Mouse (Mus musculus): ENCODE results near the gene Ap4b1.

The Ap4b1 gene

DNA sequence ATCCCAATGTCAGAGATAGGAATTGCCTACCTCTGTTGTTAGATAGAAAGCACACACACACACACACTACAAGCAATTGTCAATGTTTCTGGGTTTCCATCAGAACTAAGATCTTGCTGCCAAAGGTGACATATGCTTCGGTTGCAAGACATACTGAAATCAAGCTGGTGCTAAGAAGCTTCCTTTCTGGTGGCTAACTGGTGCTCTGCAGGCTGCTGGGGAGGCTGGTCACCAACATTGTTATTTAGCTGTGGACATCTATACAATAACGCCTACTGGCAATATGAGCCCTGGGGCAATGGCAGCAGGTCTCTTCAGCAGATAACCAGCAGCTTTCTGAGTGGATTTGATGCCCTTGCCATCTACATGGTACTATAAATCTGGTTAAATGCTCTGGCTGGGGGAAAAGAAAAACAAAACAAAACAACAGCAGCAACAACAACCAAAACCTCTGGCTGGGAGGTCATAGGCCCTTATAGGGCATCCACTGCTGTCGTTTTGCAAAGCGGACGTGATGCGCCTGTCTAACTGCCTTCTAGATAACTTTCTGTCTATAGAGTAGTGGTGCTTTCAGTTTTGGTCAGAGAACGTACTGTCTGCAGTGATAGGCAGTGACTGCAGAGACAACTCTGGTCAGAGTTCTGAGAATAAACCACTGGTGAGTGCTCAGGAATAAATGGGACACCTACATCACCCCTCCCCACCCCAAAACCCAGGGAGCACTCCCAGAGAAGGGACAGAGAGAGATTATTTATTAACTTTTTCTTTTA, 47.9 kb downstream of the Ap4b1 start:
- WGBS = 95% methylated on average over 7 of the region's 7 CpGs

DNA sequence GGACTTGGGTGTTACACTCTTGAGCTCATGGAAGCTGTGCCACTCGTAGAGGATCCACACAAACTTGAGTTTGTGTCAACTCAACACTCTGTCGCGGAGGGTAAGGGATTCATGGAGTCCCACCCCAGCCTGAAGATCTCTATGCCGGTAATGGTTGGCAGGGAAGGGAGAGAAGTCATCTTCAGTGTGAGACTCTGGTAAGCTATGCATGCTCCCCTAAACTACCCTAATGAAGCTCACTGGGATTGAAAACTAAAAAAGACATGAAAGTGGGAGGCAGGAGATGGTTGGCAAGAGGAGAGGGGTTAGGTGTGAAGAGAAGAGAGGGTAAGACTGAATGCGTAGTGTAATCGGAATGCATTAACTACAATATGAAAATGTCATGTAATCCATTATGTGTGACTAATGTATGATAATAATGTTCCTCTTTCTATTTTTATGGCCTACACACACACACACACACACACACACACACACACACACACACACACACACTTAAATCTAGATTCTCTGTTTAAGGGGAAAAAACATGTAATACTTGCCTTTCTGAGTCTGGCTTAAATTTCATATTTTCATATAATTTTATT, 48.8 kb downstream of the Ap4b1 start:
- WGBS = 82% methylated on average over 6 of the region's 6 CpGs

DNA sequence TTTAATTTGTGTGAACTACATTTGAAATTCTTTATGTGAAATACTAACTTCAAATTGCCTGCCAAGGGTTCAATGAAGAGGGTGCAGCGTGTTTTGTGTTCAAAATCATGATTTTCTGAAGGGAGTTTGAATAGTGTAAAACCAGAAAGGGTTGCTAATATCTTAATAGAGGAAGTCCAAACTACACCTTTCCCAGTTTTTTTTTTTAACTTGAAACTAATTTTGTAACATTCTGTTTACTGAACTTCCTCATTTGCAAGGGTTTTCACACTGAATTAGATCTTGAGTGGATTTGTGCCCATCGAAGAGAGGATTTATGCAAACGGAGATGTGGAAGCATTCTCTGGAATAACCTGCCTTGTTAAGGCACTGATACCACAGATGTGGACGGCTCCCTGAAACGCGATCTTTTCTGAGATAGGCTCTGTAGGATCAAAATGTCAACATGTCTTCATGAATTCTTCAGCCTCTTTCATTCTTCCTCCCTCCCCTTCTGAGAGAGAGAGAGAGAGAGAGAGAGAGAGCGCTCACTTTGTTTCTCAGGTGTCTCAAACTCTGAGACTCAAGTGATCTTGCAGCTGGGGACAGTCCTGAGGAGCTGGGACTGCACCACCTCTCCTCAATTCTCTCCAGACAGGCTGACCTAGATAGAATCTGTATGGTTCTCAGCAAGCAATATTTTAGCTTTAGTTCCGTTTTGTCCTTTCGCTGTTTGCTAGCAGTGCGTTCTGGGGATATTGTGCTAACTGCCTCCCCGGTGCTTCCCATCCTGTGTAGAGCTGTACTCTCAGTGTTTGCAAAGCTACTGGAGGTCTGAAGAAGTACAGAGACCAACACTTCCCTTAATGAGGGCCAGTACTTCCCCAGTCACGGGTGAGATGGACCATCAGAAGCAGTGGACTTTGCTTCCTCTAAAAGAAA, 49.8 kb downstream of the Ap4b1 start, which contains the start of gene Ptpn22:
Ptpn22 (plus strand) TSS at position 915 of the 921 bp plus-strand sequence.
- WGBS = 66% methylated on average over 12 of the region's 12 CpGs

DNA sequence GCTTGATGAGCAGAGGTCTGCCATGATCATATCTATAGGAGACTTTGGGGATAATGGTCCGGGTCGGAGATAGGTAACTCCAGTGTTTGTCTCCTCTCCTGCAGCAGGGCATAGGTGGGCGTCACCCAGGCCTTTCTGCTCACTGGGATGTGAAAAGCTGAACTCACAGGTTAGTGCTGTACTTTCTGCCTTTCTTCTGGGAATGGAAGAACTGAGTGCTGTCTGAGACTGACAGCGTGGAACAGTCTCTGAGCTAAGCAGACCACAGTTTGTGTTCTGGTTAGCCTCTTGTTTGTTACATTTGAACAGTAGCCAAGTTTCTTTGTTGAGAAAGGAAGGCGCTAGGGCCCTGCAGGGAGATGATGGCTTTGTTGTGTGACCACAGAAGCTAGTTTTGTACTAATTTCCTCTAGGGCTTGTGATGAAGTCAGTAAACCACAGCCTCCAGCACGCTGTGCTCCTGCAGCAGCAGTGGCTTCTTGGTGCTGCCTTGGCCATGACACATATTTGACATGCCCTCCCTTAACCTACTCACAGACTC, 50.6 kb downstream of the Ap4b1 start:
- WGBS = 58% methylated on average over 6 of the region's 6 CpGs

DNA sequence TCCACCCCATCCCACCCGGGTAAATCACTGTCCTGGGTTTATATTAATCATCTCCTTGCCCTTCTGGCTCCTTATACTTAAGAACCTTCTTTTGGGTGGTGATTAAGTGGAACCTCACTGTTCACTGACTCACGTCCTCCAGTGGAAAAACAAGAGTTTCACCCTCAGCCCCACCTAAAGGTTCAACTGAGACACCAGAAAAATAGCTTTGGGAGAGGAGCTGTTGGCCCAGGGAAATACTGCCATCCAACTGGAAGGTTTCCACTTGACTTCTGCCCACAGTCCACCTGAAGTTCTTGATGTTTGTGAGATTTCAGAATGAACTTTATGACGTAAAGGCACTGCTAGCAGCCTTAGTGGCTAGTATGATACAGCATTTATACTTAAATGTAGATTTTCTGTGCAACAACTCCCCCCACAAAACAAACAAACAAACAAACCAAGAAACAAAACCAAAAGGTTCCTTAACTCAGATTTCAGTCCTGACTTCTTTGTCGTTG, 53.5 kb downstream of the Ap4b1 start:
- WGBS = 77% methylated on average over 4 of the region's 4 CpGs

DNA sequence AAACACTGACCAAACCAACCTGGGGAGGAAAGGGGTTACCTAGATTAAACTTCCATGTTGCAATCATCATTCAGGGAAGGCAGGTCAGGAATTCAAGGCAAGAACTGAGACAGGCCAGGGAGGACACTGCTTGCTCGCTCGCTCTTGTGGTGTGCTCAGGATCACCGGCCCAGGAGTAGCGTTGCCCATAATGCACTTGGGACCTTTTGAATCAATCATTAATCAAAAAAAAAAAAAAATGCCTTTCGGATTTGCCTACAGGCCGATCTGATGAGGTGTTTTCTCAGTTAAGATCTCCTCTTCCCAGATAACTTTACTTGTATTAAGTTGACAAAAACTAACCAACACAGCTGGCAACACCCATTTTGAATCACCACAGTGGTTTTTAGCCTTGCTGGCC, 54.9 kb downstream of the Ap4b1 start:
- WGBS = 96% methylated on average over 6 of the region's 6 CpGs

DNA sequence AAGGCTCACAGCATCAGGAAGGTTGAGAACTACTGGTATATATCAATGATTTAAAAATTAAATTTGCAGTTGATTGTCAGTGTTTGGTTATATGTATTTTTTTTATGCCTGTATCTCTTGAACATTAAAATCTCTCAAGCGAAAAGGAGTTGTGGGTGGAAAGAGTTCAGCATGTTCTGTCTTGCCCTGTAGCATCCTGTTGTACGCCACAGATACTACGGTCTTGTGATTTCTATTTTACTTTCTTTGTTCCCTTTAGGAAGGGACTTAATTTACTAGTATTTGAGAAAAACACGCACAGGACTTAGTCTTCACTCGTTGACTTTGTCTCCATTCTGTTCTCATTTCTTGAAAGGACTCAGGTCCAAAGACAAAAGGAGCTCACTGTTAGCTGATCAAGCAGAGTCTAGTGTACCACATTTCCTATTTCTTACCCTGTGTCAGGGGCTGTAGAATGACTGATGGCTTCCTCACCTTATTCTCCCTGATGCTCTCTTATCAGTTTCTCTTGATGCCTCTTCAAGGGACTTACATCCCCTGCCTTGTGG, 58.2 kb downstream of the Ap4b1 start:
- 91% methylated on average over 5 of the region's 5 CpGs for WGBS

DNA sequence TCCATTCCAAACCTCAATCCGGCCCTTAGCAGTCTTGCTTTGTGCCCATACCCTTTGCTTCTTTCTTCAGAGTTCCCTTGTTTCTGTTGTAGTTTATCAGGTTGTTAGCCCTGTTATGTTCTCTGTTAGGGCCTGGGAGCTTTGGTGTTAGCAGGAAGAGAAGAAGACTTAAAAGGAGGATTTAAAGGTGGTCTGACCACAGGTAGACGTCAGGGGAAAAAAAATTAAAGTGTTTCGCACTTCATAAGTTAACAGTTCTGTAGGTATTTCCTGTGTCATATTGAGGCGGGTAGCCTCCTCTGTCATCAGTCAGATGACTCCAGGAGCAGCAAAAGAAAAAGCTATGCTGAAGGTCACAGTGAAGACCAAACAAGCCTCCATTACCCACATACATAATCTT, 58.7 kb downstream of the Ap4b1 start:
- 89% methylated on average over 4 of the region's 4 CpGs for WGBS
